Mouse (Mus musculus) adrenal gland, adult 2 months (tissue): Measurements from ENCODE around the gene Slc9a8. TPM values are rescaled to one million over a fixed set of nuclear protein-coding genes. Genes with fewer than 3 reads are reported as not detected.
A peak's percentile ranks its signal among the peaks of the same experiment; 100 is the strongest.
"Not testable (repeated sequence)": the region's sequence is repeated elsewhere in the genome, so short reads cannot be mapped to it uniquely, and the experiment has no call there.

Experiments used
- DNase-seq: peaks from one replicate; pipeline ENCODE4 v3.0.0; 2021
- long read RNA-seq: library from polyadenylated mRNA; stranded (forward); transcript quantifications from one replicate; pipeline ENCODE4 v2.0.0, GENCODE M21; 2021
- polyA plus RNA-seq: library from polyadenylated mRNA; depleted of rRNA; stranded (reverse); fragments of >200 nt; gene quantifications from 2 replicates; pipeline ENCODE4 v1.2.3, GENCODE M21; 2012; rRNA removed
- total RNA-seq, 2 experiments: library from RNA; stranded (reverse); gene quantifications; 2 replicates each; pipeline ENCODE4 v1.2.3; 2021

Gene Slc9a8
- total RNA-seq (10 to 100 TPM; 33.8 to 40.2 TPM), polyA plus RNA-seq (51.2 and 67.5 TPM in 2 replicates)
- long read RNA-seq, full-length matches to known transcripts: 8 of 22 reads
- long read RNA-seq, partial matches to known transcripts: 10 of 22 reads
- long read RNA-seq, other reads (novel, unspliced or antisense): 4 of 22 reads

DNA sequence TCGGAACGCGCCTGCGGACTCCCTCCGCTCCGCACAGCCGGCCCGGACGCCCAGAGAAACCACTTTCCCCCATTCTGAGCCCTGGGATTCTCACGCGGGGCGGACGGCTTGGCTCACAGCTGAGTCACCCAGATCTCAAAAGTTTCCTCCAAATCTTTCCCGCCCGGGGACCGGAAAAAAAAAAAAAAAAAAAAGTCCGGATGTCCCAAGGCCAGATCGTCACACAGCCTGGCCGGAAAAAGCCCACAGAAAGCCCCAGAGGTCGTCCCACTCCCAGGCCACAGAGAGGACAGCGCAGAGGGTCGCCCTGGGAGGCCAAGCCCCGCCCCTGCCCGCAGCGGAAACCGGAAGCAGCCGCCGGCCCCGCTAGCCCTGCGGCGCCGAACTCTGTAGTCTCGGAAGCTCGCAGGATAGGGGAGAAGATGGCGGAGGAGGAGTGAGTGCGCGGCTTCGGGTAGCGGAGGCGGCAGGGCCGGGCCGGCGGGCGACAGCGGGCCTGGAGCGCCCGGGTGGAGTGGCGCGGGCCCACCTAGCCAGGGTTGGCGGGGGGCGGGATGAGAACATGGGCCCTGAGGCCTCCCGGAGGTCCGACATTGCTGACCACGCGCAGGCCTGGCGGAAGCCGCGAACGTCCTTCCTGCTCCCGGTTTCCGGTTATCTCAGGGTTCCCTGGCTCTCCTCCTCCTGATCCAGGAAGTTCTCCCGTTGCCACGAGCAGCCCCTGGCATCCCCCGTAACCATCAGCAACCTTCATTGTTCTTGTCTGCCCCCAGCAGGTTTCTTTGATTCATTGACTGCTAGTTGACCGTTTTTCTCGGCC lies at the start of gene Slc9a8:
Slc9a8 (plus strand) TSS at position 383 of the 820 bp plus-strand sequence.
- DNase-seq: peak; percentile 98

- DNase-seq: peak; percentile 64
Measured at GRCm38 (mm10) chr2:167373266-167373665, 48.2 kb upstream of the Slc9a8 start.

GRCm38 (mm10) chr2:167374191-167374805 lies 47.2 kb upstream of the Slc9a8 start:
- DNase-seq: no peak

- DNase-seq: no peak
Measured at GRCm38 (mm10) chr2:167375135-167375534, 46.4 kb upstream of the Slc9a8 start.

DNA sequence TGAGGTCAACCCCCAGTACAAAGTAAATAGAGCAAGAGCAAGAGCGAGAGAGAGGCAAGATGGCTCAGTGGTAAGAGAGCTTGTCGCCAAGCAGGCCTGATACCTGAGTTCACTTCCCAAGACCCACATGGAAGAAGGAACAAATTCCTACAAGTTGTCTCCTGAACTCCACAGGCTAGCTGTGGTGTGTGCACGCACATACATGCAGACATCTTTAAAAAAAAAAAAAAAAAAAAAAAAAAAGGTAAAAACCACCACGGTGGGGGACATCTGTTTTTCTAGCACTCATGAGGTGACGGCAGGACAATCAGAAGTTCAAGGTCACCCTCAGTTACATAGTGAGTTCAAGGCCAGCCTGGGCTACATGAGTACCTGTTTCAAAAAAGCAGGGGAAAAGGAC lies 45.8 kb upstream of the Slc9a8 start:
- no peak for DNase-seq

DNA sequence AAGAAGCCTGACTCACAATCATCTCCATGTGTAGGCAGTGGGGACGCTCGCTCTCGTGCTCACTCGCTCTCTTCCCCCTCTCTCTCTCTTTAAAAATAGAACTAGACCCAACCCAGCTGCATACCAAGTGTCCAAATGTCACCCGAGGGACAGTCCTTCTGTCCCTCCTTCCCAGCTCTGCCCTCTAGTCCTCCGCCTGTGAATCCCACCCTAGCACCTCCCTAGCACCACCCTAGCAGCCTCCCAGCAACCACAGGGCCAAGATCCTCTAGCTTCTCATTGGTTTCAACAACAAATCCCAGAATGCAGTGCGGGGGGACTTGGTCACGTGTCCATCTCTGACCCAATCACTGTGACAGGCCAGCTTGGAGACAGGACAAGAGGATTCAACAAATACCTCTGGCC lies 45.4 kb upstream of the Slc9a8 start:
- peak; percentile 44 for DNase-seq

DNA sequence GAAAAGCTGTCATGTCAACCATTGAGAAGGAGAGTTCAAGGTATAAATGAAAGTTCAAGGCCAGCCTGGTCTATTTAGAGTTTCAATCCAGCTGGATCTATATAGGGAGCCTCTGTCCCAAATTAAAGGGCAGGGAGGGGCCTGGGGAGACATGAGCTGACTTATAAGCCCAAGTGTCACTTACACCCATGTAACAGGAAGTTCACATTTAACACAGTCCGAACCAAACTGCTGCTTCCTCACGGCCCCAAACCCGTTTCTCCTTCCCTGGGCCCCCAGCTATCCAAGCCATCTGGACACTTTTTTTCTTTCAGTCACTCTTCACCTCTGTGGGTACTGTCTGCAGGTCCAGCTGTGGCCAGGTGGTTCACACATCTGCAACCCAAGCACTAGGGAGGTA lies 43.8 kb upstream of the Slc9a8 start:
- DNase-seq: no peak

DNA sequence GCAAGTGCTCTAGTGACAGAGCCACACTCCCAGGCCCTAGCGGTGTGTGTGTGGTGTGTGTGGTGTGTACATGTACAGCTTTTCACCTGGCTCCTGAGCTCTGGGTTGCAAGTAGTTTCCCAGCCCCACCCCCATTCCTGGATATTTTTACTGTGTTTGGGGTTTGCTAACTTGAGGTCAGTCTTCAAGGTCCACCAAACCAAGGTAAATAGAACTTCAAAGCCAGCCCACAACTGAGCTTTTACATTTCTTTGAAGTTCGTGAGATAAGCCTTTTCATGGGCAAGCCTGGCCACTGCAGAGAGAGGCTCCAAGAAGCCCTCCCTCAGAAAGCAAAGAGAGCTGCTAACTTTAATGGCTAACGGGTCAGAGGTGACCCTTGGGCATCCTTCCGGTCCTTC lies 42.5 kb upstream of the Slc9a8 start:
- peak; percentile 69 for DNase-seq

- DNase-seq: peak; percentile 60
Measured at GRCm38 (mm10) chr2:167380615-167381285, 40.8 kb upstream of the Slc9a8 start.

DNA sequence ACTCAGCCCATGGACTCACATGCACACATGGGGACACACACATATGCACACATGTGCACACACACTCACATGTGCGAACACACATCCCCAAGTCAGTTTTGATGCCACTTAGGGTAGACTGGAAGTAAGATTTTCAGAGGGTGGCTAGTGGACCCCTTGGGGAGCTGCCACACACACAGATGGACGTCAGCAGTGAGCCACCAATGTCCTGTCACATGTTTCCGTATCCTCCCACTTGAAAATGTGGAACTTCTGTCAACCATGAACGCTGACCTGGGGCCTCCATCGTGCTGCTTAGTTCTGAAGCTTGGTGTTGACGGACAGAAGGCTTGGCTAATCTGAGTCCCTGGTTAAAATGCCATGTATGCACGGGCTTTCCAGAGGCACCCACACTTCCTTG lies 39.9 kb upstream of the Slc9a8 start:
- no peak for DNase-seq

DNA sequence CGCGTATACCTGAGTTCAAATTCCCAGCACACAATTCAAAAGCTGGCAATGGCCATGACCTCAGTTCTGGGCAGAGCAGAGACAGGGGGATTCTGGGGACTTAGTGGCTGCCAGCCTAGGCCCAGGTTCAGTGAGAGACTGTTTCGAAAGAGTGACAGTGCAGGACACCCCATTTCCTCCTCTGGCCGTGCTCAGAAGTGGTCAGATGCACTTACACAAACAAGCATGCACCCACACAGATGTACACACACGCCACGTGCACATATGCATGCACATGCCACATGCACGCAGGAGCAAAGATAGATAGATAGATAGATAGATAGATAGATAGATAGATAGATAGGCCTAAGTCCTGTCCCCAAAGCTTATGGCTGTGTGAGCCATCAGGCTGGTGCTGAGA lies 39.1 kb upstream of the Slc9a8 start:
- no peak for DNase-seq

- DNase-seq: peak; percentile 98
Measured at GRCm38 (mm10) chr2:167383666-167384083, 37.8 kb upstream of the Slc9a8 start.

GRCm38 (mm10) chr2:167386456-167386855 lies 35.1 kb upstream of the Slc9a8 start:
- DNase-seq: no peak

GRCm38 (mm10) chr2:167386998-167387397 lies 34.5 kb upstream of the Slc9a8 start:
- DNase-seq: peak; percentile 59

- no peak for DNase-seq
Measured at GRCm38 (mm10) chr2:167394426-167394825, 27.1 kb upstream of the Slc9a8 start.

- DNase-seq: not testable (repeated sequence)
Measured at GRCm38 (mm10) chr2:167396420-167396819, 25.1 kb upstream of the Slc9a8 start.

DNA sequence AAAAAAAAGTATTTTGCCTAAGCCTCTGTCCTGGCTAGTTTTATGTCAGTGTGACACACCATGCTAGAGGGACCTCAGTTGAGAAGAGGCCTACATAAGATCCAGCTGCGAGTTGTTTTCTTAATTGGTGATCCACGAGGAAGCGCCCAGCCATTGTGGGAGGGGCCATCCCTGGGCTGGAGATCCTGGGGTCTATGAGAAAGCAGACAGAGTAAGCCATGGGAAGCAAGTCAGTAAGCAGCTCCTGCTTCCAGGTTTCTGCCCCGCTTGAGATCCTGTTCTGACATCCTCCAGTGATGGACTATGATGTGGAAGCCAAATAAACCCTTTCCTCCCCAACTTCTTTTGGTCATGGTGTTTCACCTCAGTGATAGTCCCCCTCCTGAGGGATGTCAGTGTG lies 22.5 kb upstream of the Slc9a8 start:
- no peak for DNase-seq

GRCm38 (mm10) chr2:167399646-167400045 lies 21.9 kb upstream of the Slc9a8 start:
- peak; percentile 82 for DNase-seq

- DNase-seq: peak; percentile 71
Measured at GRCm38 (mm10) chr2:167403085-167403484, 18.4 kb upstream of the Slc9a8 start.

DNA sequence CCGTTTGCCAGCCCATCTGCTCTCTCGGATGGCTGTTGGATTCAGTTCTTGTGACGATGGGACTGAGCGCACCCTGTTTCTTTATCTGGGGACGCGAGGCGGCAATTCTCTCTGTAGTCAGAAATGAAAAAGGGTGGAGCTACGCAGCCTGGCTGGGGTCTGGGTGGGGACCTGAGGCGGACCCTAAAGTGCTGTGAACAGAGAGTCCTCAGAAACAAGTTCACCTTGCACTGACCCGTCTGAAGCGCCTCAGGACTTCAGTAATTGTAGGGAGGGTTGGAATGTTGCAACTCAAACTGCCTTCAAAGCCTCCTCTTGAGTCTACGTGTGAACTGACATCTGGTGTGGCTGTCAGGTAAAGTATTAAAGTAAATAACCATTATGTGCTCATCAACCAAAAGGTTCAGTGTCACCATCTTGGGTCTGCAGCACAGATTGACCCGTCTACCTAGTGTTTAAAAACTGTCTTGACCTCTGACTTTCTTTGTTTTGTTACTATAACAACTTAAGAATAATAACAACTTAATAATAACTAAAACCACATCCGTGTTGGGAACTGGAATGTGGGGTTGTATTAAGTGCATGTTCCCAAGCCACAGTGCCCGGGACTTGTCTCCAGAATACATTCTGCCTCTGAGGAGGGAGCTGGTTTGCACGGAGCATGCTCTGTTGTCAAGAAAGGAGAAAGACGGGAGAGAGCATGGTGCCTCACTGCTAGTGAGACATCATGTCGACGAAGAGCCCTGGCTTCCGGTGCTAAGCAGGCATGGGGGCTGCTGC lies 16.2 kb upstream of the Slc9a8 start:
- DNase-seq: no peak

DNA sequence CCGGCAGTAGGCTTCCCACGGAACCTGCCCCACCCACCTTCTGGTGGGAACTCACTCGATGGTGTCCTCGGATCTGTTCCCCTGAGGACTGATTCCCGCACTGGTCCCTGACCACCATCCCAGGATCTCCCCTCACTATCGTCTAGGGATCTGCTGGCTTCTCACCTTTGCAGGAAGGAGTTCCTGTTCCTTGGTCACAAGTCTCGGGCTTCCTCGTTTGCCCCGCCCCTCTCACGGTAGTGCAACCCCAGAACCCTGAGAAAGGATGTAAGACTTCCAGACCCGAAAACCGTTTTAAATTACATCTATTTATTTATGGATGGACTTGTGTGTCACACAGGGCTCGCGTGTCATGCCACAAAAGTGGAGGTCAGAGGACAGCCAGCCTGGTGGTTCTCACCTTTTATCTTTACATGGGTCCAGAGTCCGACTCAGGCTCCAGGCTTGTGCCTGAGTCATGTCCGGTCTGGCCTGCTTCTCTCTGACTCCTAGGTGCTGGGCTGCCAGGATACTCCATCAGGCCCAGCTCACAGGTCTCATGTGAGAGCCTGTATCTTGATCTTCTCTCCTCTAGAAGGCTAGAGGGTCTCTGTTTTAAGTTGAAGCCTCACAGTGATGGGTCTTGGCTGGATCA lies 14.1 kb upstream of the Slc9a8 start:
- DNase-seq: no peak
